Mouse (Mus musculus) bone marrow macrophage, adult 2 months (primary cell): Measurements from ENCODE around the gene Lgr4. TPM values are rescaled to one million over a fixed set of nuclear protein-coding genes. Genes with fewer than 3 reads are reported as not detected.

Experiments used
- H3K27ac ChIP-seq: 2 replicates; pipeline ENCODE4 v1.5.1; 2012; ENCODE audit warnings: low read depth, low read length; ENCODE audit not compliant: insufficient read depth
- H3K4me1 ChIP-seq: 2 replicates; pipeline ENCODE4 v1.6.1; 2012; ENCODE audit warnings: low read length; ENCODE audit not compliant: control insufficient read depth, insufficient read depth
- H3K4me3 ChIP-seq: 2 replicates; pipeline ENCODE4 v1.5.1; 2012; ENCODE audit warnings: mild to moderate bottlenecking, low read length, moderate library complexity; ENCODE audit not compliant: insufficient read depth
- CTCF ChIP-seq: IDR thresholded peaks from 2 replicates; pipeline ENCODE4 v1.5.1; 2012; ENCODE audit warnings: low read depth, mild to moderate bottlenecking, low read length, moderate library complexity
- POLR2A ChIP-seq: IDR thresholded peaks from 2 replicates; pipeline ENCODE4 v1.6.1; 2012; ENCODE audit warnings: mild to moderate bottlenecking, low read depth, low read length, borderline replicate concordance
- polyA plus RNA-seq: library from polyadenylated mRNA; stranded (reverse); fragments of >200 nt; gene quantifications from 2 replicates; pipeline ENCODE4 v1.2.4, GENCODE M21; 2012; ENCODE audit not compliant: missing spikeins, insufficient read depth, insufficient read length

Lgr4 gene
- polyA plus RNA-seq, 1 experiment = 0.43 TPM

- TF ChIP-seq CTCF = no peak
- no peak for TF ChIP-seq POLR2A
- Histone ChIP-seq H3K4me3 (no peak overlapping the region), H3K4me1 (no peaks in the 10 kb centered on the region), H3K27ac (no peak overlapping the region)
Observed at GRCm38 (mm10) chr2:109986036-109986785, 68.8 kb downstream of the Lgr4 start.

- H3K27ac ChIP-seq = no peak overlapping the region
- H3K4me3 ChIP-seq = no peak overlapping the region
- H3K4me1 ChIP-seq = no peaks in the 10 kb centered on the region
- TF ChIP-seq CTCF (no peak), POLR2A (no peak)
Observed at GRCm38 (mm10) chr2:109987946-109988345, 70.5 kb downstream of the Lgr4 start.

- H3K4me3 ChIP-seq = no peak overlapping the region
- H3K27ac ChIP-seq = no peak overlapping the region
- H3K4me1 ChIP-seq = no peaks in the 10 kb centered on the region
- TF ChIP-seq POLR2A (no peak), CTCF (no peak)
Observed at GRCm38 (mm10) chr2:109989196-109989595, 71.7 kb downstream of the Lgr4 start.

GRCm38 (mm10) chr2:109989679-109990473, 72.4 kb downstream of the Lgr4 start:
- TF ChIP-seq CTCF (no peak), POLR2A (no peak)
- no peaks in the 10 kb centered on the region for H3K4me1 ChIP-seq
- no peak overlapping the region for H3K27ac ChIP-seq
- no peak overlapping the region for H3K4me3 ChIP-seq

- H3K27ac ChIP-seq = no peak overlapping the region
- H3K4me1 ChIP-seq = no peaks in the 10 kb centered on the region
- no peak overlapping the region for H3K4me3 ChIP-seq
- TF ChIP-seq POLR2A (no peak), CTCF (no peak)
Observed at GRCm38 (mm10) chr2:109991754-109992153, 74.3 kb downstream of the Lgr4 start.

GRCm38 (mm10) chr2:109992448-109993073, 75.1 kb downstream of the Lgr4 start:
- Histone ChIP-seq H3K4me1 (no peaks in the 10 kb centered on the region), H3K4me3 (no peak overlapping the region), H3K27ac (no peak overlapping the region)
- TF ChIP-seq POLR2A = no peak
- no peak for TF ChIP-seq CTCF

- Histone ChIP-seq H3K4me3 (no peak overlapping the region), H3K27ac (no peak overlapping the region), H3K4me1 (no peaks in the 10 kb centered on the region)
- TF ChIP-seq POLR2A = no peak
- TF ChIP-seq CTCF = no peak
Observed at GRCm38 (mm10) chr2:109993404-109993803, 76.0 kb downstream of the Lgr4 start.

- Histone ChIP-seq H3K4me3 (no peak overlapping the region), H3K4me1 (no peaks in the 10 kb centered on the region), H3K27ac (no peak overlapping the region)
- TF ChIP-seq CTCF (no peak), POLR2A (no peak)
Observed at GRCm38 (mm10) chr2:109995061-109995460, 77.6 kb downstream of the Lgr4 start.

- H3K4me3 ChIP-seq = no peak overlapping the region
- H3K27ac ChIP-seq = no peak overlapping the region
- H3K4me1 ChIP-seq = no peaks in the 10 kb centered on the region
- TF ChIP-seq CTCF (no peak), POLR2A (no peak)
Observed at GRCm38 (mm10) chr2:109996411-109996810, 79.0 kb downstream of the Lgr4 start.
